Mouse (Mus musculus) embryonic facial prominence, embryonic 11.5 days (tissue): ENCODE data around the gene Sytl1. TPM values are rescaled to one million over a fixed set of nuclear protein-coding genes. Genes with fewer than 3 reads are reported as not detected.

Experiments used
- ATAC-seq: fragments of 200-750 bp; cut with Nextera tagmentation; replicated peaks from 2 replicates; pipeline ENCODE4 v1.8.0; 2017; ENCODE audit warnings: low read depth; ENCODE audit not compliant: insufficient number of reproducible peaks, low FRiP score, low TSS enrichment
- DNase-seq: peaks from one replicate; pipeline ENCODE4 v3.0.0-alpha.2; 2015; ENCODE audit warnings: low spot score
- H3K27ac ChIP-seq: fragments of 300-500 bp; sonication (generic); replicated peaks from 2 replicates; pipeline ENCODE4 v1.5.1; 2014; ENCODE audit warnings: mild to moderate bottlenecking, low read depth, low read length, control low read depth
- H3K27me3 ChIP-seq: fragments of 300-500 bp; sonication (generic); 2 replicates; pipeline ENCODE4 v1.6.1; 2014; ENCODE audit warnings: mild to moderate bottlenecking, low read length, moderate library complexity, mixed read lengths; ENCODE audit not compliant: control insufficient read depth, insufficient read depth
- H3K36me3 ChIP-seq: fragments of 300-500 bp; sonication (generic); replicated peaks from 2 replicates; pipeline ENCODE4 v1.6.1; 2014; ENCODE audit warnings: low read depth, mild to moderate bottlenecking, low read length, moderate library complexity, mixed read lengths; ENCODE audit not compliant: control insufficient read depth, insufficient read depth
- H3K4me1 ChIP-seq: fragments of 300-500 bp; sonication (generic); 2 replicates; pipeline ENCODE4 v1.6.1; 2014; ENCODE audit warnings: low read length, mixed read lengths; ENCODE audit not compliant: control insufficient read depth, insufficient read depth
- H3K4me2 ChIP-seq: fragments of 300-500 bp; sonication (generic); 2 replicates; pipeline ENCODE4 v1.6.1; 2014; ENCODE audit warnings: low read depth, mild to moderate bottlenecking, control low read depth, low read length, moderate library complexity
- H3K4me3 ChIP-seq: fragments of 300-500 bp; sonication (generic); 2 replicates; pipeline ENCODE4 v1.5.1; 2014; ENCODE audit warnings: low read depth, low read length, control low read depth
- H3K9ac ChIP-seq: fragments of 300-500 bp; sonication (generic); replicated peaks from 2 replicates; pipeline ENCODE4 v1.6.1; 2014; ENCODE audit warnings: mild to moderate bottlenecking, control low read depth, low read length
- H3K9me3 ChIP-seq: fragments of 300-500 bp; sonication (generic); replicated peaks from 2 replicates; pipeline ENCODE4 v1.6.1; 2016; ENCODE audit warnings: mild to moderate bottlenecking, low read length, inconsistent platforms, mixed read lengths; ENCODE audit not compliant: control insufficient read depth
- WGBS: fragments of 180-500 bp; shearing (Covaris S2); extraction: QIAGEN DNeasy Blood & Tissue Kit; methylation state at CpG from one replicate; pipeline ENCODE4 v1.1.7; 2014; 5-methylcytosine and 5-hydroxymethylcytosine counted together
- polyA plus RNA-seq: library from polyadenylated mRNA; unstranded; fragments of >200 nt; fragmentation: Nextera tagmentation; extraction: Ambion mirVana; gene quantifications from 2 replicates; pipeline ENCODE4 v1.2.1, GENCODE M21; 2014

Sytl1 gene
- polyA plus RNA-seq, 1 experiment from 2014 or later, result 1.2 TPM

DNA sequence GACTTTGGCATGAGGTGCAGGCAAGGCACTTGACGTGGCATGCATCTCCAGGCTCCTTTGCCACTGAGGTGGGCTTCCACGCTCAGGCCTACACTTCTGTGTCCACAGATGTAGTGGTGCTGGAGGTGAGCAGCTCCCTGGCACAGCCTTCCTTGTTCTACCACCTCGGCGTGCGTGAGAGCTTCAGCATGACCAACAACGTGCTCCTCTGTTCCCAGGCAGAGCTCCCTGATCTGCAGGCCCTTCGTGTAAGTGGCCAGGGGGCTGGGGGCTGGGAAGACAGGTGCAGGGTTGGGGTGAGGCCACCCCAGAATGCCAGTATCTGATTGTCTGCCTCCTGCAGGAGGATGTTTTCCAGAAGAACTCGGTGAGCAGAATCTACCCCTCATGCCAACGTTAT, 20.2 kb downstream of the Sytl1 start:
- 54% methylated on average over 9 of the region's 9 CpGs for WGBS
- H3K27me3 ChIP-seq, result peaks cover 15% of the 10 kb centered on the region

DNA sequence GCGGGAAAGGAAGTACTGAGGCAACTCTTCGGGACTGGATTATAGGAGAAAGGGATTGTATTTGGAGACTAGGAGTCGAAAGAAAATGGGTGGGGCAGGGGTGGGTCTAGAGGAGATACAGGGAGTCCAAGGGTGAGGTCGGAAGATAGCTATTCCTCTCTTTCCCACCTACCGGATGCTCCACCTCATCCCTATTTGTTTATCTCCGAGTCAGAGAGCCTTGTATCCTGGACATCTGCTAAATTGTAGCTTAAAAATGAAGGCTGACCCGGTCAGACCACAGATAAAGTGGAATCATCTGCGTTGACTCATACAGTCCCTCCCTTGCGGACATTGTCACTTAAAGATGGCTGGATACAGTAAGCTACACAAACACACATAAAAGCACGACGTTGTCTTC, 21.0 kb downstream of the Sytl1 start:
- H3K9ac ChIP-seq, result no peak overlapping the region
- no peak for DNase-seq
- H3K27ac ChIP-seq, result no peak overlapping the region
- no peaks in the 10 kb centered on the region for H3K9me3 ChIP-seq
- H3K27me3 ChIP-seq, result peaks cover 10% of the 10 kb centered on the region
- peaks cover 3% of the 10 kb centered on the region for H3K4me1 ChIP-seq
- no peak overlapping the region; the same call in 1 of the 2 replicates for H3K4me3 ChIP-seq
- ATAC-seq, result no peak
- no peaks in the 10 kb centered on the region for H3K36me3 ChIP-seq
- H3K4me2 ChIP-seq, result peak overlapping the region; percentile 94; the same call in 1 of the 2 replicates
- WGBS, result 30% methylated on average over 11 of the region's 11 CpGs

More for the DNA sequence above, 20.2 kb downstream of the Sytl1 start:
- Histone ChIP-seq H3K27ac (no peak overlapping the region), H3K4me3 (no peak overlapping the region), H3K4me2 (no peak overlapping the region), H3K36me3 (no peaks in the 10 kb centered on the region), H3K9ac (no peak overlapping the region), H3K9me3 (no peaks in the 10 kb centered on the region), H3K4me1 (peaks cover 3% of the 10 kb centered on the region)
- ATAC-seq (no peak), DNase-seq (no peak)

DNA sequence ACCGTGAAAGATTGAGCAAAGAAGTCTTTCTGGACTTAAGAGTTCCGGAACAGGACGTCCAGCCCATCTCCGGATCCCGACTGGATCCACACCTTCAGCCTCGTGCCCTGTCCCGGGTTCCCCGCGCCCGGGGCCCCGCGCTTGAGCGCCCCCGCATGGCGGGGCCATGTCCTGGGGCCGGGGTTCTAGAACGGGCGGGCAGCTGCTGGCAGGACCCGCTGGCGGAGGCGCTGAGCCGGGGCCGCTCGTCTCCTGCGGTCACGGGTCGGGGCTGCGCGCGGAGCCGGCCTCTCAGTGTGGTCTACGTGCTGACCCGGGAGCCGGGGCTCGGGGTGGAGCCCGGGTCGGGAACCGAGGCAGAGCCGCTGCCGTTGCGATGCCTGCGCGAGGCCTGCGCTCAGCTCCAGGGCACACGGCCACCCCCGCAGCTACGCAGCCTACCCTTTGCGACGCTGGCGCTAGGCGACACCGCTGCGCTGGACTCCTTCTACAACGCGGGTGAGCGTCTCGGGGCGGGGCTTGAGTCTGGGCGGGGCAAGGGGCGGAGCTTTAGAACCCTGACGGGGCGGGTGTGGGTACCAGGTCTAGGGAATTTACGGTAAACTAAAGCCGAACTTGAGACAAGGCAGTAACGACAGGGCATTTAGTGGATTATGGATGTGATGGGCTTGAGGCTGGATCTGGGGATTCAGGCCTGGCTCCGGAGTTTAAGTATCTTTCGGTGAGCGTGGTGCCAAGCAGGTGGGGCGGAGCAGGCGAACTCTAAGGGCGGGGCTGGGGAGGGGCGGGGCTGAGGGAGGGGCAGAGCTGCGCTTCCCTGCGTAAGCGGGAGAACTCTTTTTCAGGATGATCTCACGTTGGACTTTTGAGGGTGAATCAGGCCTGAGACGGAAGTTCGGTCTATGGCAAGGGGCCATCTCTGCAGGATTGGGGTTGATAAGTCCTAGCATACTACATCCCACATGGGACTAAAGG, 21.7 kb downstream of the Sytl1 start:
- H3K36me3 ChIP-seq, result no peaks in the 10 kb centered on the region
- H3K9ac ChIP-seq, result peak overlapping the region; percentile 55
- under 1% methylated on average over 78 of the region's 78 CpGs for WGBS
- ATAC-seq (peak; percentile 91), DNase-seq (peak; percentile 95)
- H3K9me3 ChIP-seq, result no peaks in the 10 kb centered on the region
- H3K4me3 ChIP-seq, result peak overlapping the region; percentile 53
- H3K27ac ChIP-seq, result peak overlapping the region; percentile 59; the same call in 1 of the 2 replicates
- H3K4me2 ChIP-seq, result peak overlapping the region; percentile 94
- peaks cover 3% of the 10 kb centered on the region for H3K4me1 ChIP-seq
- peaks cover 7% of the 10 kb centered on the region for H3K27me3 ChIP-seq

DNA sequence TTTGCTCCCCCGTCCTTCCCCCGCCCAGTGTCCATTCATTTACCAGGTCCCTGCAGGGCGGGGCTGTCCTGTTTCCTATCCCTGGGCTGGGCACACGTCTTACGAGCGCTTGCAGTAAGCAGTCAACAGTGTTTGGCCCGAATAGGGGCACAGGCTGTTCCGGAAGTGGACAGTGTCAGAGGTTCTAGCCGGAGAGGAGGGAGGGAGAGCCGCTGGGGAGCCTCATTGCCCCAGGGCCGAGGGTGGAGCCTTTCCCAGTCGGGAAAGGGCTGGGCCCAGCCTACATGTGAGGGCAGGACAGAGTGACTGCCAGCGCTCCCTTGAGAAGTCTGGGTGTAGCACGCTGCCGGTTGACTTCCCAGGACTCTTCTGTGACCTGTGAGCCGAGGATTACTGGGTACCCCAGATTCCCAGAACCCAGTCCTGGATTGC, 22.4 kb downstream of the Sytl1 start, which contains the start of gene Map3k6:
Gene Map3k6 (plus strand): TSS at position 329 of the 432 bp plus-strand sequence.
- 3% methylated on average over 16 of the region's 16 CpGs for WGBS
- H3K9me3 ChIP-seq, result no peaks in the 10 kb centered on the region
- ATAC-seq (peak; percentile 42), DNase-seq (peak; percentile 44)
- H3K9ac ChIP-seq, result peak within 1 kb of the TSS; percentile 55
- H3K4me1 ChIP-seq, result peaks cover 3% of the 10 kb centered on the region
- peak within 1 kb of the TSS; percentile 59; the same call in 1 of the 2 replicates for H3K27ac ChIP-seq
- H3K4me3 ChIP-seq, result peak within 1 kb of the TSS; percentile 53
- H3K4me2 ChIP-seq, result peak within 1 kb of the TSS; percentile 94
- no peaks in the 10 kb centered on the region for H3K36me3 ChIP-seq
- H3K27me3 ChIP-seq, result peaks cover 7% of the 10 kb centered on the region

DNA sequence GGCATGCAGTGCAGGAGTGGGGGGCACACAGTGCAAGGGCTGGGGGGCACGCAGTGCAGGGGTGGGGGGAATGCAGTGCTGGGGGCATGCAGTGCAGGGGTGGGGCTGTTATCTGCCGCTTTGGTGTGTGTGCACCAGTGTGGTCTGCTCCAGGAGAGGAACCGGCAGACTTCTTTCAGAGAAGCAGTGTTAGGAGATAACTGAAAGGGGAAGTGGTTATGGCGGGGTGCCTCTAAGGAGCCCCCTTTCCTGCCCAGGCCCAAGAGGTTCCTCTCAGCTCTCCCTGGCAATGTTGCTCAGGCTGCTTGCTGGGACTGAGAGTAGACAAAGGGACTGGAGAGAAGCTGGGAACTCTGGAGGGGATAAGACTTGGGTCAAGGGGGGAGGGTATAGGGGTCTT, 25.0 kb downstream of the Sytl1 start:
- WGBS, result 78% methylated on average over 4 of the region's 4 CpGs
- Histone ChIP-seq H3K4me2 (no peak overlapping the region), H3K9me3 (no peaks in the 10 kb centered on the region), H3K27me3 (peaks cover 7% of the 10 kb centered on the region), H3K4me3 (no peak overlapping the region), H3K36me3 (no peaks in the 10 kb centered on the region), H3K27ac (no peak overlapping the region), H3K4me1 (peaks cover 3% of the 10 kb centered on the region), H3K9ac (no peak overlapping the region)
- DNase-seq, result no peak
- ATAC-seq, result no peak

DNA sequence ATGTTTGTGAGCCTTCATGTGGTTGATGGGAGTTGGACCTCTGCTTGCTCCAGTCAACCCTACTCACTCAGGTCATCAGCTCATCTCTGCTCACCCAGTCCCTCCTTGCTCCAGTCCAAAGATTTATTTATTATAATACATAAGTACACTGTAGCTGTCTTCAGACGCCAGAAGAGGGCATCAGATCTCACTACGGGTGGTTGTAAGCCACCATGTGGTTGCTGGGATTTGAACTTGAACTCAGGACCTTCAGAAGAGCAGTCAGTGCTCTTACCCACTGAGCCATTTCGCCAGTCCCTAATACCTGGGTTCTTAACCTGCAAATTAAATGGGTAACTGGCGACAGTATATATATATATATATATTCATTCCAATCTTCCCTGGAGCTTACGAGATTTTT, 27.5 kb downstream of the Sytl1 start:
- ATAC-seq (no peak), DNase-seq (no peak)
- peaks cover 2% of the 10 kb centered on the region for H3K27me3 ChIP-seq
- no peaks in the 10 kb centered on the region for H3K9me3 ChIP-seq
- no peak overlapping the region for H3K4me3 ChIP-seq
- WGBS, result 80% methylated on average over 5 of the region's 5 CpGs
- no peak overlapping the region for H3K4me2 ChIP-seq
- H3K27ac ChIP-seq, result no peak overlapping the region
- H3K36me3 ChIP-seq, result no peaks in the 10 kb centered on the region
- H3K9ac ChIP-seq, result no peak overlapping the region
- peaks cover under 1% of the 10 kb centered on the region for H3K4me1 ChIP-seq

DNA sequence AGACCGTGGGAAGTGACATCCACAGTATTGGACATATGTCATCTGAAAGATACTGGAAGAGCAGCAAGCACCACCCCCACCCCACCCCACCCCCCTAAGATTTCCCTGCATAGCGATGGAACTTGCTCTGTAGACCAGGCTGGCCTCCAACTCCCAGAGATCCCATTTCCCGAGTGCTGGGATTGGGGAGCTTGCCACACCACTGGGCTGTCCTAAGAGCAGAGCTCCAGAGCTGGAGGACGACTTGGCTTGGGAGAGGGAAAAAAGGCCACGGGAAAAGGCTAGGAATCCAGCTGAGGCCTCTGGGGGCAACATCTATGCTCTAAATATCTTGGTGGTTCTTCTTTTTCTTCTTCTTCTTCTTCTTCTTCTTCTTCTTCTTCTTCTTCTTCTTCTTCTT, 28.1 kb downstream of the Sytl1 start:
- WGBS, result 61% methylated on average over 5 of the region's 5 CpGs
- H3K27ac ChIP-seq, result no peak overlapping the region

More for the DNA sequence above, 28.1 kb downstream of the Sytl1 start:
- Histone ChIP-seq H3K9ac (no peak overlapping the region), H3K4me2 (no peak overlapping the region), H3K9me3 (no peaks in the 10 kb centered on the region), H3K4me3 (no peak overlapping the region), H3K36me3 (no peaks in the 10 kb centered on the region), H3K27me3 (no peaks in the 10 kb centered on the region), H3K4me1 (no peaks in the 10 kb centered on the region)
- ATAC-seq, result no peak
- DNase-seq, result no peak
